Mouse (Mus musculus) ES-E14 (cell line): ENCODE measurements around the gene Map6d1. TPM values are rescaled to one million over a fixed set of nuclear protein-coding genes. Genes with fewer than 3 reads are reported as not detected.

ENCODE experiments used
- DNase-seq: peaks from one replicate; pipeline ENCODE4 v3.0.0-alpha.2; 2013; ENCODE audit warnings: low read depth, low spot score
- H3K27ac ChIP-seq: 2 replicates; pipeline ENCODE4 v1.5.1; 2012; ENCODE audit warnings: low read depth, mild to moderate bottlenecking, low read length, moderate library complexity, mixed read lengths; ENCODE audit not compliant: poor library complexity, insufficient read depth, severe bottlenecking
- H3K36me3 ChIP-seq: 2 replicates; pipeline ENCODE4 v1.6.1; 2012; ENCODE audit warnings: mild to moderate bottlenecking, low read length, moderate library complexity, mixed read lengths; ENCODE audit not compliant: control insufficient read depth, poor library complexity, insufficient read depth, severe bottlenecking
- H3K4me1 ChIP-seq, 2 experiments: fragments of 150-350 bp in 1 of 2; sonication (generic) in 1 of 2; 2 replicates each; pipeline ENCODE4 v1.6.1; 2012; ENCODE audit warnings: low read length in 2 of 2, mild to moderate bottlenecking in 1 of 2, mixed read lengths in 1 of 2; ENCODE audit not compliant: control insufficient read depth in 2 of 2, insufficient read depth in 2 of 2, poor library complexity in 1 of 2
- H3K4me3 ChIP-seq, 2 experiments: fragments of 150-350 bp in 1 of 2; sonication (generic) in 1 of 2; 2 replicates each; pipeline ENCODE4 v1.5.1; 2012; ENCODE audit warnings: low read length in 2 of 2, low read depth in 1 of 2, mild to moderate bottlenecking in 1 of 2, mixed read lengths in 1 of 2; ENCODE audit not compliant: insufficient read depth in 1 of 2, poor library complexity in 1 of 2, severe bottlenecking in 1 of 2
- H3K9ac ChIP-seq: 2 replicates; pipeline ENCODE4 v1.6.1; 2012; ENCODE audit warnings: low read depth, mild to moderate bottlenecking, low read length, mixed read lengths; ENCODE audit not compliant: poor library complexity, insufficient read depth, severe bottlenecking
- H3K9me3 ChIP-seq: fragments of 150-350 bp; sonication (generic); 2 replicates; pipeline ENCODE4 v1.6.1; 2012; ENCODE audit warnings: low read depth, mild to moderate bottlenecking, low read length; ENCODE audit not compliant: control insufficient read depth, insufficient read depth
- CHD2 ChIP-seq: IDR thresholded peaks from 2 replicates; pipeline ENCODE4 v1.6.1; 2014; ENCODE audit warnings: mild to moderate bottlenecking, low read depth, low read length, inconsistent platforms
- HCFC1 ChIP-seq: IDR thresholded peaks from 2 replicates; pipeline ENCODE4 v1.6.1; 2012; ENCODE audit warnings: low read length, inconsistent platforms, borderline replicate concordance; ENCODE audit not compliant: insufficient read depth
- MAFK ChIP-seq: IDR thresholded peaks from 2 replicates; pipeline ENCODE4 v1.6.1; 2014; ENCODE audit warnings: mild to moderate bottlenecking, low read depth, low read length, inconsistent platforms; ENCODE audit not compliant: insufficient read depth
- ZC3H11A ChIP-seq: IDR thresholded peaks from 2 replicates; pipeline ENCODE4 v1.6.1; 2012; ENCODE audit warnings: low read depth, mild to moderate bottlenecking, inconsistent platforms, low read length, borderline replicate concordance
- ZNF384 ChIP-seq: IDR thresholded peaks from 2 replicates; pipeline ENCODE4 v1.6.1; 2012; ENCODE audit warnings: low read depth, low read length, inconsistent platforms
- in situ Hi-C, 2 experiments: fragments of 600-800 bp; cut with MboI; formaldehyde crosslinking; loops; one replicate each; pipeline ENCODE4 v1.15.1; 2025; ENCODE audit warnings: low sequenced_read_pairs in 2 of 2, inconsistent platforms in 1 of 2; ENCODE audit not compliant: unreplicated experiment in 2 of 2
- total RNA-seq: library from RNA; depleted of rRNA; stranded (reverse); fragments of 300-350 nt; gene quantifications from 2 replicates; pipeline ENCODE4 v1.2.3, GENCODE M21; 2012; rRNA removed

The Map6d1 gene
- total RNA-seq: 0.58 and 0.62 TPM in 2 replicates

DNA sequence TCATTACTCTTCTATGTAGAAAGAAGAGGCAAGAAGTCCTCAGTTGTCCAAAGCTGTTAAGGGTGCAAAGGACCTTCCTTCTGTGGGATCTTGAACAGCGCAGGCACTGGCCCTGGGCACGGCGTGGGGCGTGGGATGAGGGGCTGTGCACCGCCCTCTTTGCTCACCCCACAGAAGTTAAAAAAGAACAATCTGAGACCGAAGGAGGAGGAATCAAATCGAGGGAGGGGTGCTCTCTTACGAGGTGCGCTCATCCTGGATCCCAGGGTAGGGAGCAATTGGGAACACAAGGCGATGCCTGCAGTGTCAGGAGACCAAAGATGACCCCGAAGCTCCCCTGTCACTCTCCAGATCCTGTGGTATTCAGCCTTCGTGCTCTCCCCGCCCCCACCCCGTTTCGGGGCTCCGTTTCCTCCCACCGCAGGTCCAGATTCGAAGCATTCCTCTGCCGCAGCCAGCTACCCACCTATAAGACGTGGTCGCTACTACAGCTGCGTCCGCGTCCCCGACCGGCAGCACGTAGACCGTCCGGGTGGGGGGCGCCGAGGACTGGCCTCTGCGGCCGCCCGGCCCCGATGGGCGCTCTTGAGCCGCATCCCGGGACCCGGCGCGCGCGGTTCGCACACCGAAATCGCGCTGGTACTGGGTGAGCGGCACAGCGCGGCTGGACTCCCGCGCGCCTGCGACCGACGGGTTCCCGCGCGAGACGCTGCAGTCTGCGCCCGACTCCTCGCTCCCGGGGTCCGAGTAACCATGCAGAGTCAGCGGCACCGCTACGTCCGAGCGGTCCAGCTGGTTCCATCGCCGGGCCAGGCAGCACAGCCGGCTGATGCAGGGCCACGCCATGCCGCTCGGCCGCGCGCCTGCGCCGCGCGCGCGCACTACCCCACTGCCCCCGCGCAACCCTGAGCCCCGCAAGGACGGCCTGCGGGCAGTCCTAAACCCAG, at the start of gene Map6d1:
Gene Map6d1, minus strand, starts transcription at position 891 of the 947 bp plus-strand sequence.
- no peaks in the 10 kb centered on the region; a peak in 2 of 4 replicates for H3K4me1 ChIP-seq
- H3K27ac ChIP-seq: no peak within 1 kb of the TSS
- DNase-seq: peak; percentile 36
- peak within 1 kb of the TSS; percentile 84 to 97 for H3K4me3 ChIP-seq
- H3K36me3 ChIP-seq: no peaks in the 10 kb centered on the region
- H3K9ac ChIP-seq: peak within 1 kb of the TSS; percentile 86
- TF ChIP-seq CHD2 (no peak), MAFK (no peak), ZNF384 (no peak), HCFC1 (no peak), ZC3H11A (no peak)
- in situ Hi-C loops: no loop called here
- H3K9me3 ChIP-seq: no peaks in the 10 kb centered on the region

DNA sequence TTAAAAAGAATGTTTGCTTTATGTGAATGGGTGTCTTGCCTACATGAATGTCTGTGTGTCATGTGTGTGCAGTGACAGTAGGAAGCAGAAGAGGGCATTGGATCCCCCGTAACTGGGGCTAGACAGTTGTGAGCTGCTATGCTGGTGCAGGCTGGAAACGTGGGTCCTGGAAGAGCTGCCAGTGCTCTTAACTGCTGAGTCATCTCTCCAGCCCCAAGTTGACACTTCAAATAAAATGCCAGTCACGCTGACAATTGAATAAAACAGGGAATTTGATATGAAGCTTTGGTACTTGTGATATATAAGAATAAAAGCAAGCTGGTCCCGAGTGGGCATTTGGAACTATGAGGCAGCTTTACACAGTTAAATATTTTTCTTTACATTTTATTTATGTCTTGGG, 39.1 kb upstream of the Map6d1 start:
- peaks cover 28% of the 10 kb centered on the region for H3K36me3 ChIP-seq
- no peaks in the 10 kb centered on the region for H3K9me3 ChIP-seq
- H3K9ac ChIP-seq: no peak overlapping the region
- in situ Hi-C loops: no loop called here
- TF ChIP-seq ZC3H11A (no peak), CHD2 (no peak), ZNF384 (no peak), HCFC1 (no peak), MAFK (peak; percentile 64)
- no peaks in the 10 kb centered on the region for H3K4me1 ChIP-seq
- no peak for DNase-seq
- no peak overlapping the region for H3K27ac ChIP-seq
- no peak overlapping the region for H3K4me3 ChIP-seq

DNA sequence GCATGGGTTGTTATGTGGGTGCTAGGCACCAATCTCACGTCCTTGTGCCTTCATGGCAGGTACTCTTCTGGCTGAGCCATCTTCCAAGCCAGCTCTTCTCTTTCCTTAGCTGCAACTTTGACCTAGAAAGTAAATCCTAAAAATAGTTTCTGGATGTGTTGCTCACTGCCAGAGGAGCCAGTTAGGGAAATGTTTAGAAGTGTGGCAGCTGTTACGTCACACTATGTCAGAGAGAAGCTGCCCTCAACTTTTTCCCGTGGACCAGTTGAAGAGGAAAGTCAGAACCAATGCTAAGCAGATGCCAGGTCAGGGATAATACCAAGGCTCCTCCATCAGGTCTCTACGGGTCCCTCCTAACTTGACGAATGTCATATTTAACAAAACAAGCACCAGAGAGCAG, 38.2 kb upstream of the Map6d1 start:
- Histone ChIP-seq H3K36me3 (peaks cover 24% of the 10 kb centered on the region), H3K4me1 (no peaks in the 10 kb centered on the region), H3K9ac (no peak overlapping the region), H3K27ac (no peak overlapping the region), H3K9me3 (no peaks in the 10 kb centered on the region), H3K4me3 (no peak overlapping the region)
- in situ Hi-C loops: no loop called here
- TF ChIP-seq CHD2 (no peak), ZNF384 (no peak), MAFK (no peak), ZC3H11A (no peak), HCFC1 (no peak)
- DNase-seq: no peak

DNA sequence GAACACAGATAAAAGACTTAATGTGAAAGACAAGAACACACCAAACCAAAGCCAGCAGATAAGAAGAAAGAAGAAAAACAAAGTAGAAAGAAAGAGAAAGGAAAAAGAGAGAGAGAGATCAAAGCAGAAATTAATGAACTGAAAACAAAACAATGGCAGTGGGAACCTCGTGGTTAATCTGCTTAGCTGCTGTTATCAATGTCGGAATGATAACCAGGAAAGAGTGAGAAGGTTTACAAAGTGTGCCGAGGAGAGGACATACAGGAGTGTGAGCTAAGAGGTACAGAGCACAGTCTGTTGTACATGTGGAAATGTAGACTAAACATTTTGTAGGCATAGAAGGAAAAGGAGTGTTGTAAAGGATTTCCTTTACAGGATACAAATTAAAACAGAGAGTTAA, 31.8 kb upstream of the Map6d1 start:
- Histone ChIP-seq H3K27ac (no peak overlapping the region), H3K9me3 (no peaks in the 10 kb centered on the region), H3K4me1 (no peaks in the 10 kb centered on the region), H3K36me3 (no peaks in the 10 kb centered on the region), H3K4me3 (no peak overlapping the region), H3K9ac (no peak overlapping the region)
- no peak for DNase-seq
- TF ChIP-seq MAFK (no peak), ZC3H11A (no peak)
- in situ Hi-C loops: no loop called here

DNA sequence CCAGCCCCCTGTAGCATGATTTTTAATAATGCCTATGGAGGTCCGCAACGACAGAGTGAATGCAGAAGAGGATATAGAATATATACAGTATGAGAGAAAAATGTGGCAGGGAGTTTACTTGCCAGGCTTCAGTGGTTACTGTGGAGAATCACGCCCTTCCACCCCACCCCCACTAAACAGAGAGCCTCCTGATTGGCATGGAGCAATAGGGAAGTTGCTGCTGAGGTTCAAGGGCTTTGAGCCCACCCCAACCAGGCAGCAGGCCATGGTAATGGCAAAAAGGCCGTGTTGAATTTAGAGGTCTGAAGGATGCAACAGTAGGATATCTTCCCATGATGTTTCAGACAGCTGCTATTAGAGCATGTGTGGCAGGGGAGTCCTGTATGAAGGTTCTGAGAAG, 30.2 kb upstream of the Map6d1 start:
- DNase-seq: no peak
- H3K36me3 ChIP-seq: no peaks in the 10 kb centered on the region
- in situ Hi-C loops: no loop called here
- H3K9me3 ChIP-seq: no peaks in the 10 kb centered on the region
- H3K4me1 ChIP-seq: no peaks in the 10 kb centered on the region
- H3K9ac ChIP-seq: no peak overlapping the region
- TF ChIP-seq ZNF384: no peak
- TF ChIP-seq MAFK: no peak
- TF ChIP-seq HCFC1: no peak
- no peak for TF ChIP-seq ZC3H11A
- no peak for TF ChIP-seq CHD2
- H3K4me3 ChIP-seq: no peak overlapping the region
- H3K27ac ChIP-seq: no peak overlapping the region
